ENCODE assay signal across 27 mouse cellular contexts in the genomic region with DNA sequence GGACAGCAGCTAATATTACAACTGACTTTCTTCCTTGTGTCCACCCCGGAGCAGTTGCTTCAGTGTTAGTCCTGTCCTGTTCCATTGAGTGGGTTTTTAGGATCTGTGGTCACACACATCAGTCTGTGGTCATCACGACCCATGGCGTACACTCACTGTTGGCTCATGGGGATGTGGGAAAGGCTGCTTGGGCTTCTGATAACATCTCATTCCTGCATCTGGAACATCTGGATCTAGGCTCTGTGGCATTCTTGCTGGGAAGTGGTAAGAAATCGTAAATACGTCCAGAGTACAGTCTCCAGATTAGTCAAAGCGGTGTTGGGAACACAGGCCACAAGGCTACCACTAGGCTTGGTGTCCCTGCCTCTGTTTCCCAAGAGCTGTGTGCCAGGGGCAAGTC.
"Had no signal": no experiment of that assay in that cellular context is flagged by ENCODE, and none has a peak within 500 bp of the region (broad histone marks: within the 10 kb centered on the region; RNA-seq: fewer than 3 reads in every experiment).

No protein-coding gene starts in this region.

- DNase-seq: gastrocnemius, adult 2 months; gastrocnemius, postnatal 10 days; gastrocnemius, postnatal 25 days; heart, adult 18-20 months; heart, postnatal 10 days; heart, postnatal 4 days; kidney, adult 18-20 months; kidney, adult 8-10 months; kidney, postnatal 10 days; kidney, postnatal 25 days; kidney, postnatal 4 days; liver; liver, embryonic 13.5 days had no signal

- H3K9ac ChIP-seq: heart, embryonic 12.5 days; hindbrain, embryonic 12.5 days; hindbrain, embryonic 14.5 days; intestine, embryonic 15.5 days; limb, embryonic 12.5 days; liver, embryonic 13.5 days had no signal

- H3K27me3 ChIP-seq: intestine, embryonic 15.5 days; liver, embryonic 13.5 days had no signal

- H3K36me3 ChIP-seq: heart, embryonic 10.5 days; heart, embryonic 12.5 days; hindbrain, embryonic 10.5 days; hindbrain, embryonic 12.5 days; intestine, embryonic 15.5 days; limb, embryonic 10.5 days; limb, embryonic 12.5 days; liver, embryonic 13.5 days had no signal

- H3K4me1 ChIP-seq: liver, embryonic 13.5 days had no signal

- H3K27ac ChIP-seq: gastrocnemius, adult 2 months; heart, embryonic 10.5 days; hindbrain, embryonic 10.5 days; hindbrain, embryonic 12.5 days; hindbrain, embryonic 14.5 days; intestine, embryonic 15.5 days; layer of hippocampus, adult 2 months; left cerebral cortex, adult 2 months; limb, embryonic 10.5 days; limb, embryonic 12.5 days; liver, embryonic 13.5 days had no signal

- H3K4me3 ChIP-seq: gastrocnemius, adult 2 months; heart, embryonic 10.5 days; heart, embryonic 12.5 days; hindbrain, embryonic 10.5 days; hindbrain, embryonic 12.5 days; intestine, embryonic 15.5 days; layer of hippocampus, adult 2 months; left cerebral cortex, adult 2 months; limb, embryonic 10.5 days; limb, embryonic 12.5 days; liver, embryonic 13.5 days had no signal

- H3K4me2 ChIP-seq: heart, embryonic 12.5 days; hindbrain, embryonic 12.5 days; hindbrain, embryonic 14.5 days; intestine, embryonic 15.5 days; limb, embryonic 12.5 days; liver, embryonic 11.5 days; liver, embryonic 13.5 days had no signal

- ATAC-seq: hindbrain, embryonic 16.5 days; inflammation-experienced regulatory T-cells, adult 6 months; intestine, embryonic 15.5 days; intestine, postnatal 0 days had no signal

- H3K9me3 ChIP-seq: heart, embryonic 10.5 days; hindbrain, embryonic 10.5 days; hindbrain, embryonic 12.5 days; intestine, embryonic 15.5 days; limb, embryonic 10.5 days; limb, embryonic 12.5 days; liver, embryonic 13.5 days had no signal
